Mouse (Mus musculus): ENCODE results near the gene Gm3187. TPM values are rescaled to one million over a fixed set of nuclear protein-coding genes. Genes with fewer than 3 reads are reported as not detected.
"Not testable (repeated sequence)": the region's sequence is repeated elsewhere in the genome, so short reads cannot be mapped to it uniquely, and the experiment has no call there.

Gene Gm3187
- total RNA-seq (2021): not detected
- long read RNA-seq, experiment 1: 0 reads
- long read RNA-seq, experiment 2: 0 reads

GRCm38 (mm10) chr14:5483907-5484306 lies at the start of gene Gm3187:
Gene Gm3187, plus strand, starts transcription at chr14:5484207.
- DNase-seq (ENCODE audit: low spot score in 2 of 2); intact Hi-C loops (cut with DNase I): not testable (repeated sequence)

GRCm38 (mm10) chr14:5455367-5455766 lies 28.6 kb upstream of the Gm3187 start, which contains the start of gene Gm3194:
Gene Gm3194, minus strand, starts transcription at chr14:5455467.
- DNase-seq (ENCODE audit: low spot score in 2 of 2); intact Hi-C loops (cut with DNase I): not testable (repeated sequence)

DNA sequence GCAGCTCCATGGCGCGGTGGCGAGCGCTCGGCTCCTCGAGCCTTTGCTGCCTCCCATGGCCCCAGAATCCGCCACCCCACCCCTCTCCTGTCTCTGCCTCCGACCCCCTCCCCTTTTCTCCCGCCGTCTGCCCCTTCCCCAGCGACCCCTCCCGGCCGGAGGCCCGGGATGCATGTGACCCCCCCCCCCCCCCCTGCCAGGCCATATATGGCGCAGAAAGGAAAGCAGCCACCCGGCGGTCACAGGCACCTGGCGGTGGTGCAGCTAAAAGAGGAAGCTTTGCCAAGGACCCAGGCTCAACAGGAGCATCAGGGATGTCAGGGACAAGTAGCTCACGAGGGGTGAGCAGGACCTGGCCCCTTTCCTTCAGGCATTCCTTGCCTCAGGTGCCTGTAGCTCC lies 23.5 kb upstream of the Gm3187 start:
- intact Hi-C loops (cut with DNase I); DNase-seq (ENCODE audit: low spot score in 2 of 2): not testable (repeated sequence)

DNA sequence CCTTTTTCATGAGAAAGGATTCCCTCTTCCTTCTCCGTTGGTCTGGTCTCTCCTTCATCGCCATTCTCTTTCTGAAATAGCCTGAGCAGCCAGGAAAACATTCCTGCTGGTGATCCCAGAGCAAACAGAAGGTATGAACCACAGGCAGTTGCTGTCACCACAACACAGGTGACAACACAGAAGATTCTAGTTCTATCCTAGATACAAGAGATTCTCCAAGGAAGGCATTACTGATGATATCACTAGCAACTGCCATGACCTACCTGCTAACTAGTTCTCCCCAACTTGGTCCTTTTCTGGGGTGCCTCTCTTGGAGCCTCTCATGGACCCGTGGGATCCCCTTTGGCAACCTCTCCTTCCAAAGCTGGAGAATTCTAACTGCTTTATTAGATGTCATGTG lies 6.3 kb upstream of the Gm3187 start, which contains the start of gene Gm8246:
TSS of gene Gm8246 (minus strand) at position 101 of the 400 bp plus-strand sequence.
- DNase-seq (ENCODE audit: low spot score in 2 of 2); intact Hi-C loops (cut with DNase I): not testable (repeated sequence)

DNA sequence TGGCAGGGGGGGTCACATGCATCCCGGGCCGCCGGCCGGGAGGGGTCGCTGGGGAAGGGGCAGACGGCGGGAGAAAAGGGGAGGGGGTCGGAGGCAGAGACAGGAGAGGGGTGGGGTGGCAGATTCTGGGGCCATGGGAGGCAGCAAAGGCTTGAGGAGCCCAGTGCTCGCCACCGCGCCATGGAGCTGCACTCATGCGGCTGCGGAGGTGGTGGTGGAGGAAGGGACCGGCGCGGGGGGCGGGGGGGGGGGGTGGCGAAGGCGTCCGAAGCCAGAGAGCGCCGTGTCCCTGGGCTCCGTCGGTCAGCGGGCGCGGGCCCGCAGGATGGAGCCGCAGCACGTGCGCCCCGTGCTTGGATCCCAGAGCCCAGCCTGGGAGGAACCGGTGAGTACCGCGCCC lies 17.4 kb downstream of the Gm3187 start, which contains the start of gene Gm3488:
TSS of gene Gm3488 (plus strand) at position 301 of the 400 bp plus-strand sequence.
- intact Hi-C loops (cut with DNase I); DNase-seq (ENCODE audit: low spot score in 2 of 2): not testable (repeated sequence)

DNA sequence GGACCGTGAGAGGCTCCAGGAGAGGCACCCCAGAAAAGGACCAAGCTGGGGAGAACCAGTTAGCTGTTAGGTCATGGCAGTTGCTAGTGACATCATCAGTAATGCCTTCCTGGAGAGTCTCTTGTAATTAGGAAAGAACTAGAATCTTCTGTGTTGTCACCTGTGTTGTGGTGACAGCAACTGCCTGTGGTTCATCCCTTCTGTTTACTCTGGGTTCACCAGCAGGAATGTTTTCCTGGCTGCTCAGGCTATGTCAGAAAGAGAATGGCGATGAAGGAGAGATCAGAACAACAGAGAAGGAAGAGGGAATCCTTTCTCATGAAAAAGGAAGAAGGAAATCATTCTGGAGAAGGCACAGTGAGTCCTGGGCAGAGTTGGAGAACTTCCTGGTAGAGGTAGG lies 54.2 kb downstream of the Gm3187 start, which contains the start of gene Gm3532:
TSS of gene Gm3532 (plus strand) at position 301 of the 400 bp plus-strand sequence.
- intact Hi-C loops (cut with DNase I); DNase-seq (ENCODE audit: low spot score in 2 of 2): not testable (repeated sequence)

Other genes starting within 250 kb of the Gm3187 start
- gene Gm3526, start 223.6 kb upstream of the Gm3187 start, total RNA-seq (2021): not detected
- gene Gm3542, start 149.3 kb upstream of the Gm3187 start, total RNA-seq (2021): not detected
- not detected for gene Gm3500, start 95.2 kb upstream of the Gm3187 start, total RNA-seq (2021)
- 1 to 10 TPM; 1.7 to 2.4 TPM for gene Gm3194, start 28.7 kb upstream of the Gm3187 start, total RNA-seq (2021)
- not detected for gene Gm8246, start 6.4 kb upstream of the Gm3187 start, total RNA-seq (2021)
- gene Gm3488, start 17.5 kb downstream of the Gm3187 start, total RNA-seq (2021): 1 to 10 TPM; 2.0 to 2.4 TPM
- not detected for gene Gm3532, start 54.3 kb downstream of the Gm3187 start, total RNA-seq (2021)
- gene Gm8265, start 148.8 kb downstream of the Gm3187 start, total RNA-seq (2021): not detected
- gene Gm9603, start 203.2 kb downstream of the Gm3187 start, total RNA-seq (2021): not detected